Mouse (Mus musculus): ENCODE results near the gene H13.

H13 gene

DNA sequence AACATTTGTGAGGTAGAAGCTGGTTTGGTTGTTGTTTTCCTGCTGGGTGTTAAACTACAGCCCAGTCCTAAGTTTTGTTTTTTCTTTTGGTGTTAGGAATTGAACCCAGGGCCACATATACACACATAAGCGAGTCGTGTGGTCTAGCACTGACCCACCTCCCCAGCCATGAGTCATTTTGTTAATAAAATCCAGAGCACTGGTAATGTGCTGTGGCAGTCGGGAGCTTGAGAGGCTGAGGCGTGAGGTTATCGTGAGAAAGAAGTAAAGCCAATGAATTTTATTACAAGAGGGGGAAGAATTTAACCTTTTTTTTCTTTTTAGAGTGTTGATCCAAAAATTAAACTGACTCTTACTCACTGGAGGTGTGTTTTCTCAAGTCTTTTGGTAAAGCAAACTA, 13.8 kb downstream of the H13 start:
- H3K4me1 ChIP-seq (replicated peaks; ENCODE audit: low read depth, low read length): peaks cover 18% of the 10 kb centered on the region
- H3K36me3 ChIP-seq (ENCODE audit: insufficient read depth, low read length): peaks cover 97% of the 10 kb centered on the region
- TF ChIP-seq POU5F1 (IDR thresholded peaks at IDR 0.05; ENCODE audit: borderline replicate concordance, low read length) (no peak), NANOG (IDR thresholded peaks at IDR 0.05; ENCODE audit: borderline replicate concordance, low read length) (no peak), CTCF (conservative IDR thresholded peaks at IDR 0.05; ENCODE audit: low read length) (no peak)
- H3K4me3 ChIP-seq (replicated peaks; ENCODE audit: low read length): no peak overlapping the region
- H3K27me3 ChIP-seq (ENCODE audit: insufficient read depth, low read length): no peaks in the 10 kb centered on the region
- peaks cover 46% of the 10 kb centered on the region for H3K9me3 ChIP-seq (ENCODE audit: low read length)

DNA sequence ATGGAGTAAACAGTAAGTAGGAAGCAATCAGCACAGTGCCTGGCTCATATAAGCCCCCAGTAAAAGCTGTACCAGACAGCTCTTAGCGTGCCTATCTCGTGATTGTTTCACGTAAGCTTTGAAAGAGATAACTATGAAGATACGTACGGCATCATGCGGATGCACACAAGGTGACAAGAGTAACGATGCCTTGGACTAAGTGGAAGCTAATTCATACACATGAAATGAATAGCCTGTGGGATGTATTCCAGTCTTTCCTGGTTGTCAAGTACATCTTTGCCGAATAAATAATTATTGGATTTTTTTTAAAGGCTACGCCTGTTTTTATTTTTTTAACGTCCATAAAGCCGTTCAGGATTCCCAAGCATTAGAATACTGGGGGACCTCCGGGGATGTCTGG, 17.1 kb downstream of the H13 start:
- peak overlapping the region; percentile 56 for H3K4me3 ChIP-seq (replicated peaks; ENCODE audit: low read length)
- peaks cover 97% of the 10 kb centered on the region for H3K36me3 ChIP-seq (ENCODE audit: insufficient read depth, low read length)
- H3K9me3 ChIP-seq (ENCODE audit: low read length): peaks cover 64% of the 10 kb centered on the region
- TF ChIP-seq NANOG (IDR thresholded peaks at IDR 0.05; ENCODE audit: borderline replicate concordance, low read length): no peak
- no peak for TF ChIP-seq CTCF (conservative IDR thresholded peaks at IDR 0.05; ENCODE audit: low read length)
- TF ChIP-seq POU5F1 (IDR thresholded peaks at IDR 0.05; ENCODE audit: borderline replicate concordance, low read length): no peak
- peaks cover 22% of the 10 kb centered on the region for H3K4me1 ChIP-seq (replicated peaks; ENCODE audit: low read depth, low read length)
- no peaks in the 10 kb centered on the region for H3K27me3 ChIP-seq (ENCODE audit: insufficient read depth, low read length)

DNA sequence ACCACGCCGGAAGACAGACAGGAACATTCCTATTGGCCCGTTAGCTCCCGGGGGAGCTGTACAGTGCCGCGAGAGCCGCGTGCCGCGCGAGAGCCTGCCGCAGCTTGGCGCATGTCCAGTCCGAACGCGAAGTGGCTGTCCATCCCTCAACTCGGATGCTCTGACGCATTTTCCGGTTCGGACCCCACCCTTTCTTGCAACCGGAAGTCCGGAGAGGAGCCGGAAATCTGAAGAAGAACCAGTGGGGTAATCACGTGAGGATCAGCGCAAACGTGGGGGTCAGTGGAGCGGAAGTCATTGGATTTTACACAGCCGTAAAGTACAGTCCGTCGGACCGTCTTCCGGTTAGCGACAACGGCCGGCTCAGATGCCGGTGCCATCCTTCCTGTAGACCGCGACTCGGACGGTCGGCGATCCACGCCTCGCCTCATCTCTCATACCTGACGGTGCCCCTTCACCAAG, 17.6 kb downstream of the H13 start, which contains the start of gene Mcts2:
Gene Mcts2, plus strand, starts transcription at position 230 of the 462 bp plus-strand sequence.
- TF ChIP-seq POU5F1 (IDR thresholded peaks at IDR 0.05; ENCODE audit: borderline replicate concordance, low read length) (no peak), CTCF (conservative IDR thresholded peaks at IDR 0.05; ENCODE audit: low read length) (no peak), NANOG (IDR thresholded peaks at IDR 0.05; ENCODE audit: borderline replicate concordance, low read length) (no peak)
- peak within 1 kb of the TSS; percentile 77 for H3K4me3 ChIP-seq (replicated peaks; ENCODE audit: low read length)
- no peaks in the 10 kb centered on the region for H3K27me3 ChIP-seq (ENCODE audit: insufficient read depth, low read length)
- peaks cover 64% of the 10 kb centered on the region for H3K9me3 ChIP-seq (ENCODE audit: low read length)
- peaks cover 97% of the 10 kb centered on the region for H3K36me3 ChIP-seq (ENCODE audit: insufficient read depth, low read length)
- peaks cover 26% of the 10 kb centered on the region for H3K4me1 ChIP-seq (replicated peaks; ENCODE audit: low read depth, low read length)

DNA sequence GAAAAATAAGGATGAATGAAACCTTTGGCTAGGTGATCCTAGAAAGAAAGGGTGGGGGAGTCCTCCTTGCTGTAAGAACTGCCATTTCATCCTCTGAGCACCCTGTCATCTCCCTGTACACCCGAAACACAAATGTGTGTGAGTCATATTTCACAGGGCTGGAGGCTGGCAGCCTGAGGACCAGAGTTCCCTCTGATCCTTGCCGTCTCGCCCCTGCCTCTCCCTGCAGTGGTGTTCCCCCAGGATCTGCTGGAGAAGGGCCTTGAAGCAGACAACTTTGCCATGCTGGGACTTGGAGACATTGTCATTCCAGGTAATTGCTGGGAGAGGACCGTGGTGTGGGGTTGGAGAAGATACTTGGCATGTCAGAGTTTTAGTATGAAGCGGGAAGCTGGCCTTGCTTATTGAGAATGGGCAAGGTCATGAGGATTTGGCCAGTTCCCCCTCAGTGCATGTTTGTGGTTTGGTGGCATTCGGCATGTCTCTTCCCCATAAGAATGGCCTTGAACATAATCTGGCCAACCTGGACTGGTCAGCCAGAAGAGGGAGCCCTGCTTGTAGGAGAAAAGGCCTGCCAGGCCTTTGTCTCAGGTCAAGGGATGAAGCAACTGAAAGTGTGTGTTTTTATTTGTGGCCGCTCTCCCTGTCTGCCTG, 22.4 kb downstream of the H13 start:
- H3K27me3 ChIP-seq (ENCODE audit: insufficient read depth, low read length): no peaks in the 10 kb centered on the region
- peaks cover 55% of the 10 kb centered on the region for H3K4me1 ChIP-seq (replicated peaks; ENCODE audit: low read depth, low read length)
- no peak for TF ChIP-seq POU5F1 (IDR thresholded peaks at IDR 0.05; ENCODE audit: borderline replicate concordance, low read length)
- no peak for TF ChIP-seq CTCF (conservative IDR thresholded peaks at IDR 0.05; ENCODE audit: low read length)
- no peak for TF ChIP-seq NANOG (IDR thresholded peaks at IDR 0.05; ENCODE audit: borderline replicate concordance, low read length)
- H3K4me3 ChIP-seq (replicated peaks; ENCODE audit: low read length): no peak overlapping the region
- H3K36me3 ChIP-seq (ENCODE audit: insufficient read depth, low read length): peaks cover 83% of the 10 kb centered on the region
- peaks cover 32% of the 10 kb centered on the region for H3K9me3 ChIP-seq (ENCODE audit: low read length)

DNA sequence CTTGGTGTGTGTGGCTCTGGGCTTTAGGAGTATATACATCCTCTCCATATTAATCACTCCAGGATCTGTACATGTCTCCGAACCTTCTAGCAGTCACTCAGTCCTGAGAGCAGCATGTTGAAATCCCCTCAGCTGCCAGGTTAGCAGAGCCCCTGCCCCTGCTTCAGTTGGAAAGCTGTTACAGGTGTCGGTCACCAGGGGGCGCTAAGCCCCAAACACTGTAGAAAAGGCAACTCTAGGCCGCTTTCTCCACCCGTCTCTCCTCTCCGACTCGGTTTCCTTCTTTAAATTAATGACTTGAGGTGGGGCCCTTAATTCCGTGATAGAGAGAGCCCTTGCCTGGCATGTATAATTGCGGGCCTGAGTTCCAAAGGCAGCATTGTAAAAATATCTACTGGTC, 24.0 kb downstream of the H13 start:
- peaks cover 17% of the 10 kb centered on the region for H3K9me3 ChIP-seq (ENCODE audit: low read length)
- no peak for TF ChIP-seq NANOG (IDR thresholded peaks at IDR 0.05; ENCODE audit: borderline replicate concordance, low read length)
- TF ChIP-seq POU5F1 (IDR thresholded peaks at IDR 0.05; ENCODE audit: borderline replicate concordance, low read length): no peak
- TF ChIP-seq CTCF (conservative IDR thresholded peaks at IDR 0.05; ENCODE audit: low read length): peak; percentile 95
- H3K27me3 ChIP-seq (ENCODE audit: insufficient read depth, low read length): no peaks in the 10 kb centered on the region

DNA sequence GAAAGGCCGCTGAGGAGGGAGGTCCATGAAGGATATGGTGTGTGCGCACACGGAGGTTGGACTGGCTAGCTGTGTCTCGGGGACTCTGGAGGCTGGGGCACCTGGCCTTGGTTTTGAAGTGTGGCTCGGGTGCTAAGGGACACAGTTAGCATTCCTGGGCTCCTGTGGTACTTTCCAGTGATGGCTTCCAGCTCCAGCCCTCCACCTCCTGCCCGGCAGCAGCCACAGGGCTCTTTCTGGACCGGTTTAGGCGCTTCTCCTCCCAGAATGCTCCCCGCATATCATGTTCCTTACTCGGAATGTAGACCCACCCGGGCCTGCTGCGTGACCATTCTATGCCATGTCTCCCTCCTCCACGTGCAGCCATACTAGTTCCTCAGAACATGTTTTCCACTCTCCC, 24.5 kb downstream of the H13 start:
- Histone ChIP-seq H3K9me3 (ENCODE audit: low read length) (peaks cover 12% of the 10 kb centered on the region), H3K4me1 (replicated peaks; ENCODE audit: low read depth, low read length) (peaks cover 66% of the 10 kb centered on the region), H3K36me3 (ENCODE audit: insufficient read depth, low read length) (peaks cover 75% of the 10 kb centered on the region), H3K4me3 (replicated peaks; ENCODE audit: low read length) (peak overlapping the region; percentile 66), H3K27me3 (ENCODE audit: insufficient read depth, low read length) (no peaks in the 10 kb centered on the region)
- TF ChIP-seq NANOG (IDR thresholded peaks at IDR 0.05; ENCODE audit: borderline replicate concordance, low read length) (no peak), POU5F1 (IDR thresholded peaks at IDR 0.05; ENCODE audit: borderline replicate concordance, low read length) (no peak), CTCF (conservative IDR thresholded peaks at IDR 0.05; ENCODE audit: low read length) (no peak)

More for the DNA sequence above, 24.0 kb downstream of the H13 start:
- Histone ChIP-seq H3K4me1 (replicated peaks; ENCODE audit: low read depth, low read length) (peaks cover 66% of the 10 kb centered on the region), H3K4me3 (replicated peaks; ENCODE audit: low read length) (peak overlapping the region; percentile 66), H3K36me3 (ENCODE audit: insufficient read depth, low read length) (peaks cover 80% of the 10 kb centered on the region)

DNA sequence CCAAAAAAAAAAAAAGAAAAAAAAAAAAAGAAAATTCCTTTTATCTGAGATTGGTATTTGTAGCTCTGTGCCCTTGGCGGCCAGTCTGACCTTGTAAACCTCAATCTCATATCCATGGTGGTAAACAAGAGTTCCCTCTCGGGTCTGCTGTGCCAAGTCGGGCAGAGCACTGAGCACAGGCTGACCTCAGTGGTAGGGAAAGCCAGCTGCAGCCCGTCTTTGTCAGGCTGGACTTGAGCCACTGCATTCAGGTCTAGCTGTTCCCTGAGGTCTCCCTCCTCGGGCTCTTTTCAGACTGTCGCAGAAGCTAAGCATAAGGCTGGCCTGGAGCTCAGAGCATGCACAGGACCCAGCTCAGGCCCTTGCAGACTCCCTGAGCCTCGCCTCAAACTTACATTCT, 25.4 kb downstream of the H13 start:
- Histone ChIP-seq H3K4me3 (replicated peaks; ENCODE audit: low read length) (no peak overlapping the region), H3K9me3 (ENCODE audit: low read length) (peaks cover 2% of the 10 kb centered on the region; the same call in 1 of the 2 replicates), H3K27me3 (ENCODE audit: insufficient read depth, low read length) (no peaks in the 10 kb centered on the region), H3K4me1 (replicated peaks; ENCODE audit: low read depth, low read length) (peaks cover 70% of the 10 kb centered on the region), H3K36me3 (ENCODE audit: insufficient read depth, low read length) (peaks cover 72% of the 10 kb centered on the region)
- TF ChIP-seq CTCF (conservative IDR thresholded peaks at IDR 0.05; ENCODE audit: low read length): no peak
- TF ChIP-seq POU5F1 (IDR thresholded peaks at IDR 0.05; ENCODE audit: borderline replicate concordance, low read length): no peak
- TF ChIP-seq NANOG (IDR thresholded peaks at IDR 0.05; ENCODE audit: borderline replicate concordance, low read length): no peak

DNA sequence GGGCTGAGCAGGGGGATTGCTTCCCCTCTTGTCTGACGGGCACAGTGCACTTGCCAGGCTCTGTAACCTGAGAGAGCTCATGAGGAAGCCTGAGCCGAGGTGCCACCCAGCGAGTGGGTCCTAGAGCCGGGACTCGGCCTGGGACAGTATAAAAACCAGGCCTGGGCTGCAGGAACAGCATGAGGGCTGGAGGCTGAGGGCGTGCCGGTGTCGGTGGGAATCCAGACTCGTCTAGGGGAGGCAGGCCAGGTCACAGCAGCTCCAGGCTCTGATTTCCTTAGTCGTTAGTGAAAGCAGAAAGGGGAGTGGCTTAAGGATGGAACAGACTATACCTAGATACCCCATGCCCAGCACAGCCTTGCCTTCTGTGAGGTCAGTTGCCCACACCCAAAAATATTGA, 26.8 kb downstream of the H13 start:
- Histone ChIP-seq H3K4me1 (replicated peaks; ENCODE audit: low read depth, low read length) (peaks cover 83% of the 10 kb centered on the region), H3K36me3 (ENCODE audit: insufficient read depth, low read length) (peaks cover 69% of the 10 kb centered on the region), H3K4me3 (replicated peaks; ENCODE audit: low read length) (peak overlapping the region; percentile 56), H3K9me3 (ENCODE audit: low read length) (no peaks in the 10 kb centered on the region), H3K27me3 (ENCODE audit: insufficient read depth, low read length) (no peaks in the 10 kb centered on the region)
- TF ChIP-seq NANOG (IDR thresholded peaks at IDR 0.05; ENCODE audit: borderline replicate concordance, low read length) (no peak), POU5F1 (IDR thresholded peaks at IDR 0.05; ENCODE audit: borderline replicate concordance, low read length) (no peak), CTCF (conservative IDR thresholded peaks at IDR 0.05; ENCODE audit: low read length) (no peak)

All from E14TG2a.4 (cell line).